ENCODE assay signal across 12 mouse cellular contexts in the genomic region with DNA sequence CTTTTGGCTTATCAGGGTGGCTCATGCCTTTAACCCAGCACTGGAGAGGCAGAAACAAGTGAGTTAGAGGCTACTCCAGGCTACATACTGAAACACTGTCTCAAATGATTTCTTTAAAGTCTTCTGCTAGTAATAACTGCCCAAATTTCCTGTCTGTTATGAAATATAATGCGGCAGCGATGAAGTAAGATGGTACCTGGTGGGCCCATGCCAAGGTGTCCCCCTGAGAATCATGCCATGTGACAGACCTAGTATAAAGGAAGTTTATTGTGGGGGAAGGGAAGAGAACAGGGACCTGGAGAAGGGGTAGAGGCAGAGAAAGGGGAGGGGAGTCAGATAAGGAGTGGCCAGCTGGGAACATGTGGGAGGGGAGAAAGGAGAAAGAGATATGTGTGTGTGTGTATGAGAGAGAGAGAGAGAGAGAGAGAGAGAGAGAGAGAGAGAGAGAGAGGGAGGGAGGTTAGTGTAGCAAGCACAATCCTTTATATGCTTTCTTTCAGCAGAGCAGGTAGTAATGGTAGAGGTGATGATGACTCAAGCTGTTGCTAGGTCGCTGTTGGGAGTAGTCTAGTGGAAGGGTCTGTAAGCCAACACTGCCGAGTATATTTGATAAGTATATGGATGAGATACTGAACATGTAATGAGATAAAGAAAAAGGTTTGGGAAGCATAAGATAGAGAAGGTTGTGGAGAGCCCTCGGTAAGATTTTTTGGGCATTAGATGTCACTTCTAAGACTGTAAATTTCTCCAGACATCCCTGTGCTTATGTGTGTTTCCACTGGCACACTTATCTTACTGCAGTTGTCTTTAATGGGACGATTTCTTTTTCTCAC.
DNase-seq lines count a peak whose midpoint lies in the region; ATAC-seq and TF ChIP-seq lines count a peak whose summit lies in the region.
"Had no signal": no experiment of that assay in that cellular context is flagged by ENCODE, and none has a peak within 500 bp of the region (broad histone marks: within the 10 kb centered on the region; RNA-seq: fewer than 3 reads in every experiment).

No protein-coding gene starts in this region.

- H3K27me3 ChIP-seq in kidney, embryonic 16.5 days (ENCODE audit: insufficient read depth, low read length), result no peaks in the 10 kb centered on the region
- H3K27me3 ChIP-seq in thymus, adult 2 months (ENCODE audit: control insufficient read depth, insufficient read depth, low read length), result no peaks in the 10 kb centered on the region
- no peaks in the 10 kb centered on the region for H3K27me3 ChIP-seq in limb, embryonic 15.5 days
- H3K27me3 ChIP-seq in forebrain, embryonic 13.5 days, result no peaks in the 10 kb centered on the region

- no peaks in the 10 kb centered on the region for H3K9me3 ChIP-seq in kidney, embryonic 16.5 days (ENCODE audit: low read length)
- no peaks in the 10 kb centered on the region for H3K9me3 ChIP-seq in limb, embryonic 15.5 days
- H3K9me3 ChIP-seq in forebrain, embryonic 13.5 days (replicated peaks), result no peaks in the 10 kb centered on the region
- H3K9me3 ChIP-seq: G1E had no signal

- H3K27ac ChIP-seq in kidney, embryonic 16.5 days (ENCODE audit: low read length), result peak overlapping the region; percentile 48
- H3K27ac ChIP-seq in thymus, adult 2 months (ENCODE audit: control insufficient read depth, insufficient read depth, low read length), result peak overlapping the region; percentile 96
- 0 out of 2 replicates have a peak overlapping the region, but pooled peaks have one; percentile 0 for H3K27ac ChIP-seq in limb, embryonic 15.5 days
- no peak overlapping the region for H3K27ac ChIP-seq in forebrain, embryonic 13.5 days

- 84% methylated on average over 6 of the region's 6 CpGs for WGBS in kidney, embryonic 16.5 days
- 85% methylated on average over 6 of the region's 6 CpGs for WGBS in thymus, adult 2 months
- 82% methylated on average over 6 of the region's 6 CpGs for WGBS in limb, embryonic 15.5 days
- 86% methylated on average over 6 of the region's 6 CpGs for WGBS in forebrain, embryonic 13.5 days

- no peak for TF ChIP-seq CTCF in thymus, adult 2 months (IDR thresholded peaks at IDR 0.05; ENCODE audit: borderline replicate concordance, control insufficient read depth, extremely low read depth, insufficient read depth, low read length, poor library complexity)

- no peak for TF ChIP-seq POLR2A in thymus, adult 2 months (IDR thresholded peaks at IDR 0.05; ENCODE audit: control insufficient read depth, extremely low read depth, insufficient read depth, low read length, poor library complexity)

- H3K4me3 ChIP-seq in kidney, embryonic 16.5 days (ENCODE audit: low read length), result no peak overlapping the region
- no peak overlapping the region for H3K4me3 ChIP-seq in thymus, adult 2 months (ENCODE audit: control insufficient read depth, insufficient read depth, low read length)
- no peak overlapping the region for H3K4me3 ChIP-seq in limb, embryonic 15.5 days
- H3K4me3 ChIP-seq in forebrain, embryonic 13.5 days, result no peak overlapping the region

- H3K9ac ChIP-seq in kidney, embryonic 16.5 days (replicated peaks; ENCODE audit: low read length), result no peak overlapping the region
- no peak overlapping the region for H3K9ac ChIP-seq in limb, embryonic 15.5 days
- no peak overlapping the region for H3K9ac ChIP-seq in forebrain, embryonic 13.5 days
- H3K9ac ChIP-seq: forebrain, postnatal 0 days had no signal

- ATAC-seq in kidney, embryonic 16.5 days (ENCODE audit: low FRiP score, low TSS enrichment), result no peak
- no peak for ATAC-seq in limb, embryonic 15.5 days (ENCODE audit: insufficient number of reproducible peaks, low FRiP score, low TSS enrichment, low read depth)
- no peak for ATAC-seq in forebrain, embryonic 13.5 days
- ATAC-seq: forebrain, postnatal 0 days had no signal

- H3K4me1 ChIP-seq in kidney, embryonic 16.5 days (ENCODE audit: insufficient read depth, low read length), result peaks cover 11% of the 10 kb centered on the region; the same call in 1 of the 2 replicates
- peaks cover 36% of the 10 kb centered on the region for H3K4me1 ChIP-seq in thymus, adult 2 months (replicated peaks; ENCODE audit: control insufficient read depth, insufficient read depth, low read length)
- H3K4me1 ChIP-seq in limb, embryonic 15.5 days, result no peaks in the 10 kb centered on the region
- H3K4me1 ChIP-seq in forebrain, embryonic 13.5 days, result no peaks in the 10 kb centered on the region

- no peak for DNase-seq in kidney, postnatal 36 days
- DNase-seq in thymus, adult 2 months, result no peak
- no peak for DNase-seq in thymus, postnatal 0 days (ENCODE audit: low spot score)
- DNase-seq in c-Kit-positive CD71-positive TER-119-positive erythroid progenitor cells, embryonic 14.5 days (ENCODE audit: low spot score), result no peak
- DNase-seq: cerebellum, adult 11-12 months; forebrain, postnatal 0 days; layer of hippocampus, postnatal 36 days; retina, postnatal 1 day had no signal

- H3K36me3 ChIP-seq in kidney, embryonic 16.5 days (ENCODE audit: insufficient read depth, low read length), result no peaks in the 10 kb centered on the region
- no peaks in the 10 kb centered on the region for H3K36me3 ChIP-seq in thymus, adult 2 months (ENCODE audit: control insufficient read depth, insufficient read depth, low read length)
- H3K36me3 ChIP-seq in limb, embryonic 15.5 days, result no peaks in the 10 kb centered on the region
- no peaks in the 10 kb centered on the region for H3K36me3 ChIP-seq in forebrain, embryonic 13.5 days (ENCODE audit: poor library complexity, severe bottlenecking)
- H3K36me3 ChIP-seq: G1E had no signal

- H3K4me2 ChIP-seq in kidney, embryonic 16.5 days (replicated peaks; ENCODE audit: low read depth, low read length), result no peak overlapping the region
- no peak overlapping the region for H3K4me2 ChIP-seq in limb, embryonic 15.5 days
- no peak overlapping the region for H3K4me2 ChIP-seq in forebrain, embryonic 13.5 days
